Mouse (Mus musculus) G1E (cell line): ENCODE data around the gene Pappa2. TPM values are rescaled to one million over a fixed set of nuclear protein-coding genes. Genes with fewer than 3 reads are reported as not detected.

ENCODE experiments used
- ATAC-seq: 2 replicates; pipeline ENCODE4 v1.8.0; 2016; ENCODE audit warnings: mild to moderate bottlenecking; ENCODE audit not compliant: insufficient number of reproducible peaks, poor library complexity, low FRiP score, severe bottlenecking; ENCODE audit errors: extremely low read depth
- DNase-seq: peaks from one replicate; pipeline ENCODE4 v3.0.0; 2012; ENCODE audit warnings: low spot score
- H3K27me3 ChIP-seq: 2 replicates; pipeline ENCODE4 v1.6.1; 2012; ENCODE audit warnings: mild to moderate bottlenecking, low read length, inconsistent platforms; ENCODE audit not compliant: insufficient read depth
- H3K36me3 ChIP-seq: replicated peaks from 2 replicates; pipeline ENCODE3; 2012; ENCODE audit warnings: mild to moderate bottlenecking, inconsistent platforms
- H3K4me1 ChIP-seq: 2 replicates; pipeline ENCODE4 v1.6.1; 2012; ENCODE audit warnings: low read depth, low read length, inconsistent platforms, mixed read lengths; ENCODE audit not compliant: insufficient read depth
- H3K4me3 ChIP-seq: 2 replicates; pipeline ENCODE4 v1.5.1; 2012; ENCODE audit warnings: low read depth, mild to moderate bottlenecking, inconsistent platforms, low read length, moderate library complexity, mixed read lengths
- H3K9me3 ChIP-seq: replicated peaks from 2 replicates; pipeline ENCODE4 v1.6.1; 2012; ENCODE audit warnings: inconsistent platforms
- CTCF ChIP-seq: IDR thresholded peaks from 2 replicates; pipeline ENCODE4 v1.5.1; 2012; ENCODE audit warnings: low read depth, low read length, inconsistent platforms, mixed read lengths
- GATA1 ChIP-seq: IDR thresholded peaks from 2 replicates; pipeline ENCODE4 v1.6.1; 2012; ENCODE audit warnings: borderline replicate concordance, low read length, inconsistent platforms, mixed read lengths
- GATA2 ChIP-seq: IDR thresholded peaks from 2 replicates; pipeline ENCODE4 v1.6.1; 2012; ENCODE audit warnings: low read depth, low read length, inconsistent platforms, borderline replicate concordance
- POLR2AphosphoS5 ChIP-seq: IDR thresholded peaks from 2 replicates; pipeline ENCODE4 v1.6.1; 2012; ENCODE audit warnings: low read depth, low read length, inconsistent platforms; ENCODE audit not compliant: insufficient replicate concordance
- TAL1 ChIP-seq: conservative IDR thresholded peaks from 2 replicates; pipeline ENCODE4 v1.6.1; 2012; ENCODE audit warnings: low read depth, low read length, inconsistent platforms, mixed read lengths
- polyA plus RNA-seq: library from polyadenylated mRNA; stranded (reverse); fragments of >175 nt; gene quantifications from 2 replicates; pipeline ENCODE4 v1.2.3, GENCODE M21; 2012
- total RNA-seq, 2 experiments: library from RNA; stranded (forward) in 1 of 2; stranded (reverse) in 1 of 2; fragments of 200-1000 nt in 1 of 2; fragments of >200 nt in 1 of 2; fragmentation: Nextera tagmentation in 1 of 2; gene quantifications; 2 replicates each; pipeline ENCODE4 v1.2.3; 2014 to 2017

Gene Pappa2
- total and polyA plus RNA-seq, 3 experiments: 0.05 TPM; not detected in 2

- ATAC-seq (no peak), DNase-seq (no peak)
- H3K9me3 ChIP-seq: peaks cover 14% of the 10 kb centered on the region
- H3K4me3 ChIP-seq: no peak overlapping the region
- no peaks in the 10 kb centered on the region for H3K36me3 ChIP-seq
- TF ChIP-seq TAL1: no peak
- no peak for TF ChIP-seq POLR2AphosphoS5
- no peak for TF ChIP-seq GATA1
- TF ChIP-seq CTCF: no peak
- no peak for TF ChIP-seq GATA2
- no peaks in the 10 kb centered on the region for H3K4me1 ChIP-seq
- no peaks in the 10 kb centered on the region for H3K27me3 ChIP-seq
These were observed 215.6 kb downstream of the Pappa2 start for GRCm38 (mm10) chr1:158764727-158765126.

- TF ChIP-seq TAL1: no peak
- no peak for TF ChIP-seq GATA1
- Histone ChIP-seq H3K36me3 (no peaks in the 10 kb centered on the region), H3K9me3 (peaks cover 14% of the 10 kb centered on the region), H3K4me1 (no peaks in the 10 kb centered on the region), H3K4me3 (no peak overlapping the region), H3K27me3 (no peaks in the 10 kb centered on the region)
- ATAC-seq: no peak
- DNase-seq: no peak
These were observed 216.1 kb downstream of the Pappa2 start for GRCm38 (mm10) chr1:158764211-158764610.

- H3K27me3 ChIP-seq: no peaks in the 10 kb centered on the region
- TF ChIP-seq GATA1 (no peak), CTCF (no peak), GATA2 (no peak), TAL1 (no peak), POLR2AphosphoS5 (no peak)
- no peak overlapping the region for H3K4me3 ChIP-seq
- no peak for DNase-seq
- no peaks in the 10 kb centered on the region for H3K4me1 ChIP-seq
- no peaks in the 10 kb centered on the region for H3K36me3 ChIP-seq
- no peak for ATAC-seq
- H3K9me3 ChIP-seq: peaks cover 9% of the 10 kb centered on the region; the same call in 1 of the 2 replicates
These were observed 231.8 kb downstream of the Pappa2 start for GRCm38 (mm10) chr1:158748356-158749096.

GRCm38 (mm10) chr1:158741449-158741848, 238.8 kb downstream of the Pappa2 start:
- no peak for TF ChIP-seq TAL1
- no peak for TF ChIP-seq POLR2AphosphoS5
- no peak for TF ChIP-seq GATA1
- TF ChIP-seq GATA2: no peak
- TF ChIP-seq CTCF: no peak
- H3K4me3 ChIP-seq: no peak overlapping the region
- H3K4me1 ChIP-seq: no peaks in the 10 kb centered on the region
- ATAC-seq: no peak
- H3K27me3 ChIP-seq: no peaks in the 10 kb centered on the region
- H3K9me3 ChIP-seq: 0 out of 2 replicates have a peak, but pooled peaks cover 3% of the 10 kb centered on the region
- DNase-seq: no peak
- H3K36me3 ChIP-seq: no peaks in the 10 kb centered on the region

- no peak overlapping the region for H3K4me3 ChIP-seq
- ATAC-seq (no peak), DNase-seq (no peak)
- H3K27me3 ChIP-seq: no peaks in the 10 kb centered on the region
- no peaks in the 10 kb centered on the region for H3K4me1 ChIP-seq
- 0 out of 2 replicates have a peak, but pooled peaks cover 3% of the 10 kb centered on the region for H3K9me3 ChIP-seq
- TF ChIP-seq CTCF (no peak), TAL1 (no peak), GATA1 (no peak), GATA2 (no peak), POLR2AphosphoS5 (no peak)
- H3K36me3 ChIP-seq: no peaks in the 10 kb centered on the region
These were observed 239.3 kb downstream of the Pappa2 start for GRCm38 (mm10) chr1:158740949-158741348.

GRCm38 (mm10) chr1:158740161-158740766, 240.0 kb downstream of the Pappa2 start:
- Histone ChIP-seq H3K27me3 (no peaks in the 10 kb centered on the region), H3K9me3 (peaks cover 3% of the 10 kb centered on the region; the same call in 1 of the 2 replicates), H3K36me3 (no peaks in the 10 kb centered on the region), H3K4me1 (no peaks in the 10 kb centered on the region), H3K4me3 (no peak overlapping the region)
- ATAC-seq (no peak), DNase-seq (no peak)
- no peak for TF ChIP-seq POLR2AphosphoS5
- TF ChIP-seq TAL1: no peak
- TF ChIP-seq GATA2: no peak
- TF ChIP-seq CTCF: no peak
- no peak for TF ChIP-seq GATA1
